ENCODE assay signal across 11 mouse cellular contexts in genomic region chr12:85974030-85974429, GRCm38 (mm10).
DNase-seq lines count a peak whose midpoint lies in the region; ATAC-seq lines count a peak whose summit lies in the region.
"Had no signal": no experiment of that assay in that cellular context is flagged by ENCODE, and none has a peak within 500 bp of the region (broad histone marks: within the 10 kb centered on the region; RNA-seq: fewer than 3 reads in every experiment).

No protein-coding gene starts in this region.

- no peak overlapping the region for H3K4me2 ChIP-seq in lung, embryonic 15.5 days
- H3K4me2 ChIP-seq in embryonic facial prominence, embryonic 14.5 days (ENCODE audit: low read depth, low read length): no peak overlapping the region
- no peak overlapping the region for H3K4me2 ChIP-seq in hindbrain, embryonic 14.5 days (replicated peaks)
- H3K4me2 ChIP-seq: forebrain, embryonic 13.5 days had no signal

- H3K9ac ChIP-seq in lung, embryonic 15.5 days: no peak overlapping the region
- H3K9ac ChIP-seq in embryonic facial prominence, embryonic 14.5 days (ENCODE audit: low read depth, low read length): no peak overlapping the region
- H3K9ac ChIP-seq in hindbrain, embryonic 14.5 days: no peak overlapping the region
- H3K9ac ChIP-seq: forebrain, embryonic 13.5 days had no signal

- intact Hi-C loops in gastrocnemius, postnatal 36 days (cut with DNase I): loop anchor here (5.0 kb wide), 1 partner anchor 48 kb away; no protein-coding TSS in a partner anchor

- ATAC-seq in lung, embryonic 15.5 days (ENCODE audit: borderline replicate concordance, extremely low read depth, low FRiP score, low TSS enrichment): peak; percentile 53; the same call in 1 of the 2 replicates
- ATAC-seq in embryonic facial prominence, embryonic 14.5 days (ENCODE audit: low read depth): no peak
- ATAC-seq in hindbrain, embryonic 14.5 days (ENCODE audit: low FRiP score): no peak
- ATAC-seq: forebrain, embryonic 13.5 days had no signal

- DNase-seq in lung, adult 18-20 months: no peak
- peak; percentile 34 for DNase-seq in embryonic facial prominence, embryonic 14.5 days (ENCODE audit: low spot score)
- DNase-seq in gastrocnemius, postnatal 36 days: peak; percentile 28 to 34
- peak; percentile 42 for DNase-seq in lung, postnatal 14 days
- no peak for DNase-seq in urinary bladder, postnatal 10 days (ENCODE audit: low spot score)
- no peak for DNase-seq in liver
- DNase-seq in hindbrain, embryonic 14.5 days (ENCODE audit: low spot score): no peak
- DNase-seq: cerebellum, adult 11 months had no signal

- H3K27ac ChIP-seq in lung, embryonic 15.5 days: peak overlapping the region; percentile 61
- peak overlapping the region; percentile 61 for H3K27ac ChIP-seq in embryonic facial prominence, embryonic 14.5 days (replicated peaks; ENCODE audit: low read depth, low read length)
- no peak overlapping the region for H3K27ac ChIP-seq in hindbrain, embryonic 14.5 days
- H3K27ac ChIP-seq: forebrain, embryonic 13.5 days; midbrain, embryonic 10.5 days had no signal

- H3K36me3 ChIP-seq in lung, embryonic 15.5 days: no peaks in the 10 kb centered on the region
- no peaks in the 10 kb centered on the region for H3K36me3 ChIP-seq in embryonic facial prominence, embryonic 14.5 days (ENCODE audit: control insufficient read depth, insufficient read depth, low read length)
- no peaks in the 10 kb centered on the region for H3K36me3 ChIP-seq in hindbrain, embryonic 14.5 days (replicated peaks; ENCODE audit: control insufficient read depth, insufficient read depth)
- H3K36me3 ChIP-seq: midbrain, embryonic 10.5 days had no signal

- H3K27me3 ChIP-seq in lung, embryonic 15.5 days: no peaks in the 10 kb centered on the region
- no peaks in the 10 kb centered on the region for H3K27me3 ChIP-seq in embryonic facial prominence, embryonic 14.5 days (replicated peaks; ENCODE audit: control insufficient read depth, insufficient read depth, low read length)
- H3K27me3 ChIP-seq in hindbrain, embryonic 14.5 days (ENCODE audit: control insufficient read depth, insufficient read depth, low read length): no peaks in the 10 kb centered on the region
- H3K27me3 ChIP-seq: forebrain, embryonic 13.5 days had no signal

- H3K4me3 ChIP-seq in lung, embryonic 15.5 days: no peak overlapping the region
- H3K4me3 ChIP-seq in embryonic facial prominence, embryonic 14.5 days (ENCODE audit: low read depth, low read length): no peak overlapping the region
- no peak overlapping the region for H3K4me3 ChIP-seq in hindbrain, embryonic 14.5 days (replicated peaks; ENCODE audit: low read length)
- H3K4me3 ChIP-seq: forebrain, embryonic 13.5 days; midbrain, embryonic 10.5 days had no signal

- no peaks in the 10 kb centered on the region for H3K9me3 ChIP-seq in lung, embryonic 15.5 days
- H3K9me3 ChIP-seq in embryonic facial prominence, embryonic 14.5 days (ENCODE audit: control insufficient read depth, low read length): no peaks in the 10 kb centered on the region
- H3K9me3 ChIP-seq in hindbrain, embryonic 14.5 days (ENCODE audit: control insufficient read depth, low read length): no peaks in the 10 kb centered on the region
- H3K9me3 ChIP-seq: forebrain, embryonic 13.5 days; midbrain, embryonic 10.5 days had no signal

- WGBS in lung, embryonic 15.5 days: 29% methylated on average over 4 of the region's 4 CpGs
- 30% methylated on average over 4 of the region's 4 CpGs for WGBS in embryonic facial prominence, embryonic 14.5 days
- WGBS in hindbrain, embryonic 14.5 days: 58% methylated on average over 4 of the region's 4 CpGs

- peaks cover 35% of the 10 kb centered on the region for H3K4me1 ChIP-seq in lung, embryonic 15.5 days
- H3K4me1 ChIP-seq in embryonic facial prominence, embryonic 14.5 days (ENCODE audit: control insufficient read depth, insufficient read depth, low read length): peaks cover 28% of the 10 kb centered on the region
- no peaks in the 10 kb centered on the region for H3K4me1 ChIP-seq in hindbrain, embryonic 14.5 days (replicated peaks; ENCODE audit: control insufficient read depth, insufficient read depth, low read length)

Comparison
In these comparisons a context has a peak if more than half of its experiments do, and no peak if none do; other contexts are left out.
1. DNase-seq: peak in embryonic facial prominence, embryonic 14.5 days (single experiment), gastrocnemius, postnatal 36 days (2 of 2) and lung, postnatal 14 days (single experiment); none in lung, adult 18-20 months (0 of 2), urinary bladder, postnatal 10 days (single experiment), liver (single experiment) and hindbrain, embryonic 14.5 days (single experiment).